Mouse (Mus musculus) heart, postnatal 14 days (tissue): ENCODE data around the gene Card10. TPM values are rescaled to one million over a fixed set of nuclear protein-coding genes. Genes with fewer than 3 reads are reported as not detected.

Source experiments
- DNase-seq, 2 experiments: peaks; one replicate each; pipeline ENCODE4 v3.0.0; 2021 to 2022
- intact Hi-C: fragments of 180-260 bp; cut with DNase I; formaldehyde crosslinking; loops from one replicate; pipeline ENCODE4 v1.15.1; 2025
- total RNA-seq, 2 experiments: library from RNA; stranded (reverse); gene quantifications; 2 replicates each; pipeline ENCODE4 v1.2.3; 2021

The Card10 gene
- total RNA-seq, 2 experiments from 2014 or later: 20.3 to 20.6 TPM

DNA sequence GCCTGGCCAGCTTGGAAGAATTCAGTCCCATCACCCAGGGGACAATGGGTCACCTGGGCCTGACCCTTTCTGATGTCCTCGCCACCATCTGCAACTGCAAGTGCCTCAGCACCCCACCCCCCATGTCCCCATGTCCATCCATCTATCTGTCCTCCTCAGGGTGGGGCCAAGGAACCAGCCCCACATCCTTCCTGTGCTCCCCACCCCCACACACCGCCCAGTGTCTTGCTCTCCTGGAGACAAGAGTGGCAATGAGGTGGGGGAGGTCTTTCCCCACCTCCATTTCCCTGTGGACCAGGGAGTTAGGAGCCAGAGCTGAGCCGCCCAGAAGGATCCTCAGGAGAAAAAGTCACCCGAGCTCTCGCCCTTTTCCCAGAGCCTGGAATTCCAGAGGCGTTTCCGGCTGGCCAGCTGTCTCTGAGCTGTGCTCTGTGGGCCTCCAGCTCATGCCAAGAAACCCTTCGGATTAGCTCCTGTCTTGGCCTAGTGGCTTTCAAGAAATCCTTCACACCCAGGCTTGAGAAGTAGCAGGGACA, 33.3 kb upstream of the Card10 start:
- peak; percentile 71 to 81 for DNase-seq

DNA sequence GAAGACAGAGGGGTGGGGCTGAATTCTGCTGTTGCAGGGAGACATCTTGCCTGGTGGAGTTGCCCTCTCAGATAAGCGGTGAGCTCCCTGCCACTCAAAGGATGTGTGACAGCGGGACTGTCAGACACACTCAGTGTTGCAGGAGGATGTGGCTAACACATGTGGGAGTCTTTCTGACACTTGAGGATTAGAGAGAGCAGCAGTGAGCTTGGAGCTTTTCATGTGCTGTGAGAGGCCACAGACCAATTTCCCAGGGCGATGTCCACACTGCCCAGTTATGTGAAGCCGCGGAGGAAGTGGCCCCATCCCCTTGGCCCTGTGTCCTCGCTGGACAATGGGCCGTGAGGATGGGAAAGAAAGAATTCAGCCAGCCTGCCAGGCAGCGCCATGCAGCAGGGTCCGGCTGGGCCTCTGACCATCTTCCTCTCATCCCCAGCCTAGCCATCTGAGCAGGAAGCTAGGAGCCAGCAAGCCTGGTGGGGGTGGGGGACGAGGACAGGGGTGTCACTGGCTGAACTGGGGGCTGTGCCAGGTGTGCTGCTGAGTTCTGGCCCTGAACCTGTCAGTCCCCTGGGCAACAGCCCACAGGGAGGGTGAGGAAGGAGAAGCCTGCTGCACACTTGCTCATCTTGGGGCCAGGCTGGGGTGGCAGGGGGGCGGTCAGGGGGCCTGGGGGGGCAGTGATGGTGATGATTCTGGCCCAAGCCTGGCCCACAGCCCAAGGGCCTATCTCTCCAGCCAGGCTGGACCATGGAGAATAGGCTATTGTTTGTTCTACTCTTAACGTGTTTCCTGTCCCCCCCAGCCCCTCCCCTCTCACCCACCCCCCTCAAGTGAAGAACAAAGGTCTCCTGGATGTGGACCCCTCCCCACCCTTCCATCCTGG, 32.6 kb upstream of the Card10 start:
- peak; percentile 64 to 66 for DNase-seq
- intact Hi-C loops: no loop called here

More for the DNA sequence above, 33.3 kb upstream of the Card10 start:
- intact Hi-C loops: no loop called here

DNA sequence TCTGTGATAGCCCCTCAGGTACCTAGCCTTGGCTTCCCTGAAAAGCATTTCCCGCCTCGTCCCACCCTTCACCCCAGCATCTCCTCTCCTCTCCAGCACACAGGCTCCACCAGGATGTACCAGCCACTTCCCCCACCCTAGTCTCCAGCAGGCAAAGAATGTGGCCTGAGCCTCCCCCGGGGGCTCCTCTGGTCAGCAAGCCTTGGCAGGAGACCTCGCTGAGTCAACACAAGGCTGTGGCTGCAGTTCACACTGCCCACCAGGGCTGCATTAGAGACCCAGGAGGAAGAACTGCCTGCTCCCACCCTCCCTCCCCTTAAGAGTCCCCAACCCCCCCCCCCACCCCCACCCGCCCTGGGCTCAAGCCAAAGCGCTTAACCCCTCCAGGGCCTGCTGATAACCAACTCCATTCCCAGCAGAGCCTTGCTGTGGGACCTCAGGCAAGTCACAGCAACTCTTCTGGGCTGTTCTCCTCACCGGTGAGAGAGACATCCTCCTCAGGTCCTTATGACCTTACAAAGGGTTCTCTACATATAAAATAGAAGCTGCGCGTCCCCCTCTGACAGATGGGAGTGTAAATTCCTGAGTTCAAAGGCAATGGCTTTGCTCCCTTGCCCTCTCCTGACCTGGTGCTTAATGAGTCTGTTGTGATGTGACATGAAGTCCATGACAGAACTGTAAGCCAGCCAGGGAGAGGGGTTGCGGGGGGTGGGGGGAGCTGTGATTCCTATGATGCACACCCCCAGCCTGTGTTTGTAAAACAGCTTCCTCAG, 31.6 kb upstream of the Card10 start:
- intact Hi-C loops: no loop called here

DNA sequence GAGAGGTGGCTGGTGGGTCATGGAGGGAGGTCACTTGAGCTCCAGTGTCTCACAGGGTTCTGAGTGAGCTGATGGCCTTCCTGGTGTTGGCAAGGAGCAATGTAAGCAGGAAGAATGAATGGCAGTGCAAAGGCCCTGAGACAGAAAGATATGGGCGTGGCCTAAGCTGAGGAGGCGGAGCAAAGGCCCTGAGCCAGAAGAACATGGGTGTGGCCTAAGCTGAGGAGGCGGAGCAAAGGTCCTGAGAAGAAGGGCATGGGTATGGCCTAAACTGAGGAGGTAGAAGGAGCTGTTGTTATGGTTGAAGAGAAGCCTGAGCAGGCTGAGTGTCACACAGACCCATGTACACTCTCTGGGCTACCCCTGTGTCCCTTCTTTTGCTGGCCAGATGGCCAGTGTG, 30.7 kb upstream of the Card10 start:
- DNase-seq: no peak
- intact Hi-C loops: no loop called here

More for the DNA sequence above, 31.6 kb upstream of the Card10 start:
- DNase-seq: no peak

DNA sequence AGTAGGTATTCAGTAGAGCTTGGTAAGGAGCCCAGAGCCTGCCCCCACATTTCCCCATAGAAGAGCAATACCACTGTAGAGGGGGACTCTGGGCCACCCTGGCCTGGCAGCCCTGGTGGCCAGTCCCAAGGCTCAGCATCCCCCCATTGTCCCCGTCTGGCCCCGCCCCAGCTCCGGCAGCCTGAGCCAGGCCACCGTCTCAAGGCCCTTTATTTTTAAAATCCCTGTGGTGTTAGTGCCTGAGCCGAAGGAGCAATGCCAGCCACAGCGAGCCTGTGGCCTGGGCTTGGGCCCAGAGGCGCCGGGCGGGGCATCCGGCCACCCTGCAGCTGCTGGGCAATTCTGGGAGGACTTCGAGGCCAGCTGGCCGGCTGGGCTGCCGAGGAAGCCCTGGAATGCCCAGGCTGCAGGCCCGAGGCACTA, 29.9 kb upstream of the Card10 start:
- DNase-seq: peak; percentile 86 to 91
- intact Hi-C loops: no loop called here

DNA sequence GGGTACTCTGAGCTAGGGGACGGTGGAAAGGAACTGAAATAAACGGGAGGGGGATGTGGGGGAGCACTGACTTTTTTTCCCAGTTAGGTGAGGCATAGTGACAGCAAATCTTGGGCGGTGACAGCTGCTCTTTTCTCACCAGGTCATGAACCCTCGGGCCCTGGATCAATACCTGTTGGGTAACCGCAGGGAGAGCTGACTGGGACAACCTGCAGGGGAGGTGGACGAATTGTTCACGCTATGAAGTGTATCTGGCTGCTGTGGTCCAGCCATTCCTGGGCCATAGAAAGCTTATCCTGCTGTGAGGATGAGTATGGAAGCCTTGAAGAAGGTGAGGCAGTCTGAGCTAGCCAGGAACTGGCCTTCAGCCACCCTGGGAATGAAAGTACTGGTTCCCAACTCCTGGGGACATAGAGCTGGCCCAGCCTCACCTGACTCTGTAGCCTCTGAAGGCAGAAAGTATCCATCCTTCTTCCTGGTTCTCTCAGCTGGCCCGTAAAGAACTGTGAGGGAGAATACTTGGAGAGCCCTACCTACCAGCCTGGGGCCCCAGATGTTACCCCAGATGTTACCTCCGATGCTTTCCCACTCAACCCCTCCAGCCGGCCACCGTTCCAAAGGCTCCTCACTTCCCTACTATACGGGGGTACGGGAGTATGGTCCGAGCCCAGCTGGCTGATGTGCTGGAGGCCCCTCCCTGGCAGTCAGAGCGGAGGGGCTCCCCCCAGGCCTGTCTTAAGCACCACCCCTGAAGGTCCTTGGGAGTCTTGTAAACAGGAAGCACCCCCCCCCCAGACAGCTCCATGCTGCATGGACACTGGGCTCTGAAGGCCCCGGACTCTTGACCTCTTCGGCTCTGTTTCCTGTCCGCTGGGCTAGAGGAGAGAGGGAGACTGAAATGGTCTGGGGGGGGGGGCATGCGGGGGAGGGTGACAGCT, 29.1 kb upstream of the Card10 start:
- intact Hi-C loops: loop anchor here (1.0 kb wide), 1 partner anchor 16 kb away; no protein-coding TSS in a partner anchor
- DNase-seq: peak; percentile 58 to 66

DNA sequence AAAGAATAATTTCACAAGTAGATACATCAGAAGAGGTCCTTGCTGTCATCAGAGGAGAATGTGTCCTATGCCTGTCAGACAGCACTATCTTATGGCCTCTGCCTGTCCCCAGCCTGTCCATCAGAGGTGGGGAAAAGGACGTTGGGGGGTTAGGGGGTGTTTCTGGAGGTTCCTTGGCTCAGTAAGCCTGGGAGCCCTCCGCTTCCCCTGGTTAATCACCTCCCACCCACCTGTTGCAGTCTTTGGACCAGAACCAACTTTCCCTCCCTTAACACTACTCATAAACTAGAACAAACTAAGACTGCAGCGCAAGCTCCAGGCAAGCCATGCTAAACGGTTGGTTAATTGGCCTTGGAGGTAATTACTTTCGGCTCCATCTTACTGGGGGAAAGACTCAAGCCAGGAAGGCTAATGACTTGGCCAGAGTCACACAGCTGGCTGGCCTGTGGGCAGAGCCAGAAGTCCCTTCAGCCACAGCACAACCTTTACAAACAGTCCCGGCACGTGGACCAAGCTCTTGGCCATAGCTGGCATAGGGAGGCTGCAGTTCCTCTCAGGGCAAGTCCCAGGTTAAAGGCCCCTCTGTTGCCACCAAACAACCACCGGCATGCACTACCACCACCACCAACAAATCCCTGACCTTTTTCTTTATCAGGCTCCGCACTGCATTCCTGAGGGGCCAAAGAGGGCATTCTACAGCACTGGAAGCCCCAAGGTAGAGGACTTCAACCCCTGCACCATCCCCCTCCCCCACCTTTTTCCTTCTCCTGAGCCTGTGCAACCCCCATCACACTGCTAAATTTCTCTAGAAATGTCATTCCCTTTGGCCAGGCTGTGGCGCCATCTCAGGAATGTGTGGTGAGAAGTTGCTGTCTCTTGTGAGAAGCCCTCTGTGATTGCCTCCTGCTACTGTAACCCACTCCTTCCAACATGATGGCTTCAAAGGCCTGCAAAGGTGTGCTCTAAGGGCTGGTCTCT, 28.2 kb upstream of the Card10 start:
- DNase-seq: no peak
- intact Hi-C loops: loop anchor here (1.0 kb wide), 1 partner anchor 17 kb away; no protein-coding TSS in a partner anchor

DNA sequence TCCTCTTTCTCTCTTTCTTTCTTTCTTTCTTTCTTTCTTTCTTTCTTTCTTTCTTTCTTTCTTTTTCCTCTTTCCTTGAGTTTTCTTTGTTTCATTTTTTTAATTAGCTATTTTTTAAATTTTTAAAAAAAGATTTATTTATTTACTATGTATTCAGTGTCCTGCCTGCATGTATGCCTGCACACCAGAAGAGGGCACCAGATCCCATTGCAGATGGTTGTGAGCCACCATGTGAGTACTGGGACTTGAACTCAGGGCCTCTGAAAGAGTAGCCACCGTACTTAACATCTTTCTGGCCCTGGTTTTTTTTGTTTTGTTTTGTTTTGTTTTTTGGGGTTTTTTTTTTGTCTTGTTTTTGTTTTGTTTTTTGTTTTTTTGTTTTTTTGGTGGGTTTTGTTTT, 26.8 kb upstream of the Card10 start:
- DNase-seq: no peak
- intact Hi-C loops: no loop called here

DNA sequence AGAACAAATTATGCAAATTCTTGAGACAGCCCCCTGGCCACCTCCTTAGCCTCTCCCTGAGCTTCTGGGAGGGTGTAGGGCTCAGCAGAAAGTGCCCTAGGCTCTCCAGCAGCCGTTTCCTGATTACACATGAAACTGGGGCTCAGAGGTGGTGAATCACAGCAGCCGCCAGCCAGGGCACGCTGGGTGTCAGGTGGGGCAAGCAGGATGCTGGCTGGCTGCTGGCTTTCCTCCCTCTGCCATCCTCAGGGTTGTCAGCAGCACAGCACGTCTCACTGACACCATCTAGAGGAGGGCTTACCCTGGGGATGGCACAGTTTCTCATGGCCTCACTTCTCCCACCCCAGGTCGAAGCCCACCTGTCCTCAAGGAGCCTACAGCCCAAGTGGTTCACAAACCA, 25.5 kb upstream of the Card10 start:
- intact Hi-C loops: no loop called here
- DNase-seq: no peak

DNA sequence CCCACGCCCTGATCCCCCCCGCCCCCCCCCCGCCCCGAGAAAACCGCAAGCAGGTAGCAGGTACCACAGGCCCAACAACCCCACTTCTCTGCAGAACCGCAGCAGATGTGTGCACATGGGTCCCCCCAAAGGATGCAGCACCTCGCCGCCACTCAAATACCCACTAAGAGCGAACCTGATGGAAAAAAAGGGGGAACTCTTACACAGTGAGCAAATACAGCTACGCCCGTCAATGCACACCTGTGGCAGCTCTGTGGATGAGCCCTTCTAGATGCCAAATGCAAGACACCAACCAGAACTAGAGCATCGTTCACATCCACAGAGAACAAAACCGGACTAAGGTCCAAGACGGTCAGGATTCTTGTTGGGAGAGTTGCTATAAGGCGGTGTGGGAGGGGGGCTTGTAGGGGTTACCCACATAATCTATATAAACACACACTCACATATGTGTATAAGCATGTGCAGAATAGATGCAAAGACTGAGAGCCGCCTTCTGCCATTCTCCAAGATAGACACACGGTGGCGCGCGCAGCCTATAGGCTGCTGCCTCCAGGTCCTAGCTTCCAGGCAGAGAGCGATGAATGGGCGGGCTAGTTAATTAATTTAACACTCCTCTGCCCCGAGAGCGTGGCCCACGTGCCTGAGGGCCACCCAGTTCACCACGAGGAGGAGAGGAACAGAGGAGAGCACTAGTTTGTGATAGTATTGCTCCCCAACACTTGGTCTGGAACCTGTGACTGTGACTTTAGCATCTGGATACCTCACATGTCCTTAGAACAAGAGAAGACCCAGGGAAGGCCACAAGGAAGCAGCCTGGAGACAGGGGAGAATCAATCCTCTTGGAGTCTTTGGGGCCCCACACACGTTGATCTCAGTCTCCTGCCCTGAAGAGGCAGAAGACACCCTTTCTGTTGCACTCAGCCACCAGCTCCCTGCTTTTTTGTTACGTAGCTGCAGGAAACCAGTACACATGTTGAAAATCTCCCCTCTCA, 23.7 kb upstream of the Card10 start:
- peak; percentile 83 for DNase-seq

DNA sequence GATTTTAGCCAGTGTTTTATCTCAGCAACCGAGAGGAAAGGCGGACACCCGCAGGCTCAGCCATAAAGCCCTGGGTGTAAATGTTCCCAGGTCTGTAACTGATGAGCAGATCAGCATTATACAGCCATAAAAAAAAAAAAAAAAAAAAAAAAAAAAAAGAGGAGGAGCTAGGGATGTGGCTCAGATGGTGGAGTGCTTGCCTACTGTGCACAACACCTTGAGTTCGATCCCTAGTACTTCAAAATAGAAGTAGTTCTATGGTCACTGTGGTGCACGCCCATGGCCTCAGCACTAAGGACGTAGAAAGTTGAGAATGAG, 13.2 kb upstream of the Card10 start:
- DNase-seq: no peak
- intact Hi-C loops: loop anchor here (5.0 kb wide), 1 partner anchor 36 kb away; no protein-coding TSS in a partner anchor

More for the DNA sequence above, 23.7 kb upstream of the Card10 start:
- intact Hi-C loops: loop anchor here (1.0 kb wide), 3 partner anchors 20 to 44 kb away; no protein-coding TSS in a partner anchor

DNA sequence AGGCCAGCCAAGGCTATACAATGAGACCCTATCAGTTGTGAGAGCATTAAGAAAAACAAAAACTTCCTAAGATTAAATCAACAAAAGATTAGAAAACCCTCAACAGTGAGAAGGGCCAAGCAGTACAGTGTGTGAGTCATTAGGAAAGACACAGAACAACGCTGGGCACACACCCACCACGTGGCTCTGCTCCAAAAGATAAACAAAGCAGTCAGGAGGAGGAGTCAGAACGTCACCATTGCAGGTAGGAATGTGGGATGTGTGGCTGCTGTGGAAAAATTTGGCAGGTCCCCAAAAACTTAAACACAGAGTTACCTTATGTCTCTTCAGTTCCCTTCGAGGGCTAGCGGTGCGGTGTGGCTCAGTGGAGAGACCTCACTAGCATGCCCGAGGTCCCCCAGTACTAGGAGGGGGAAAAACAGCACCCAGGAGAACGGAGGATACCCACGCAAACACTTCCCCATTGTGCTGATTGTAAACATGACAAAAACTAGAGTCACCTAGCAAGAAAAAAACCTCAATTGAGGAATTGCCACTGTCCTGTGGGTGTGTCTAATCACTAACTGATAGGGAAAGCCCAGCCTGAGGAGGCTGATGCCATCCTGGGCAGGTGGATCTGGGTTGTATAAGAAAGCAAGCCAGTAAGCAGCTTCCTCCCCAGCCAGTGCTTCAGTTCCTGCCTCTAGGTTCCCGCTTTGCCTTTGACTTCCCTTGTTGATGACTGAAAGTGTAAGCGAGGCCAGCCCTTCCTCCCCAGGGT, 12.7 kb upstream of the Card10 start:
- DNase-seq: no peak
- intact Hi-C loops: loop anchor here (5.0 kb wide), 1 partner anchor 37 kb away; no protein-coding TSS in a partner anchor

DNA sequence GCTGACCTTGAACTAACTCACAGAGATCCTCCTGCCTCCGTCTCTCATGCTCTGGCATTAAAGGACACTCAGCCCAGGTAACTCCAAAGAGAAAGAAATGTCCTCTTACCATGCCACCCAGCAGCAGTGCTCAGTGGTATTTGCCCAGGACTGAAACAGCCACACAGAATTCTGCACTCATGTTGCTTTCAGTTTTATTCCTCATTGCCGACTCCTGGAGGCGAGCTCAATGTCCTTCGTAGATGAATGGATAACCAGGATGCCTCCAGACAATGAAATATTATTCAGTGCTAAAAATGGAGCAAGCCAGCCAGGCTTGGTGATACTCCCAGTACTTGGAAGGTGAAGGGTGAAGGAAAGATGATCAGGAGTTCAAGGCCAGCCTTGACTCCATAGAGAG, 10.8 kb upstream of the Card10 start:
- no peak for DNase-seq
- intact Hi-C loops: no loop called here

DNA sequence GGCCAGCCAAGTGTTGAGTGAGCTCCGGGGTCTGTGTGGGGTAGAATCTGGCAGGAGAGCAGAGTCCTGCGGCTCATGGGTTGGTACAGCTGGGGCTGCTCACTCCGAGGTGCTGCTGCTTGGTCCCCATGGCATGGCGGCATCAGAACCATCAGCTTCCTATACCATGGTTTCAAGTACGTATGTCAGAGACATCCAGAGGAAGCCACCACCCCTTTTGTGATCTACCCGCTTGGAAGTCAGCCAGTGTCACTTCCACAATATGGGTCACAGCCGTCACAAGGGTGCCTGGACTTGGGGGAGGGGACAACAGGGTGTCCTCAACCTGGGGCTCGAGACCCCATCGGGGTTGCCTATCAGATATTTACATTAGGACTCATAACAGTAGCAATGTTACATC, 7.3 kb upstream of the Card10 start:
- DNase-seq: no peak
- intact Hi-C loops: no loop called here

DNA sequence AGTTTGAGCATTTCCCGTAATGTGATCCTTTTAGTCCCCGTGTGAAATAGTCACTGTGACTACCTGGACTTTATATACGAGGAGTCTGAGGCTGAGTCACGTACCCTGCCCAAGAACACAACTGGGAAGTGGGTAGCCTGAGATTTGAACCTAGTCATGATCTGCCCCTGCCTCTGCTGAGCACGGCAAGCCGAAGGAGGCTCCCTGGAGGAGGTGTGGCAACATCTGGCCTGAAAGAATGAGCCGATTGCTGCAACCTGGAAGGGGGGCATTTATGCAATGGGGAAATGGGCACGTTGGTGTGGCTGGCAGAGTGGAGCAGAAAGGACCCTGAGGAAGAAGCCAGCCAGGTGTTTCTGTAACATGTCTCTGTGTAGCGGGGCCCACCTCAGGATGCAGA, 6.9 kb upstream of the Card10 start:
- intact Hi-C loops: no loop called here
- no peak for DNase-seq

DNA sequence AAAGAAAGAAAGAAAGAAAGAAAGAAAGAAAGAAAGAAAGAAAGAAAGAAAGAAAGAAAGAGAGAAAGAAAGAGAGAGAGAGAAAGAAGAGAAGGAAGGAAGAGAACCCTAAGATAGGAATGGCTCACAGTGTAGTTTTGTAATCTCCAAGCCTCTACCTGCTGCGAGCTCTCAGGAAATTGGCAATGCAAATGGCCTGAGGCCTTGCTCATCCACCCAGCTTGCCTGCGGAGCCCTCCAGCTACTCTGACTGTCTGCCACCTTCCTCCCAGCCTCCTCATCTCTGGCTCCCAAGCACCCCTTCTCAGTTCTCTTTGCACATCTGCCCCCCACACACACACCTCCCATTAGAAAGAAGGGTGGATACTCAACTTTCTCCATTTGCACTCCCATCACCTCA, 6.1 kb upstream of the Card10 start:
- intact Hi-C loops: no loop called here
- DNase-seq: no peak

DNA sequence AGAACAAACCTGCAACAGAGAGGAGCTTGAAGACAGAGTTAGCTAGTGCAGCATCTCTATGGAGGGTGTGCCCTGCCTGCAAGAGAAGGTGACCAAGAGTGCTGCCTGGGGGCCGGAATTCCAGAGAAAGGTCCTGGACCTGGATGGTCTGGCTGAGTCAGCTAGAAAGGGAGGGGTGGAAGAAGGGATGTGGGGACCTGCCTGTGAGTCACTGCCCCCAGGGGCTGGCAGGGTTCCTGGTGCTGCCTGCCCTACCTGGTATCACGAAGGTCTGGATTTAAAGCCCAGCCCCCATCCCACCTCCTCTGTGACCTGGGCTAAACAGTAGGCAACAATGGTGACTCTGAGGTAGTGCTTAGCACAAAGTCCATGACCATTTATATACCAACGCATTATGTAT, 4.3 kb upstream of the Card10 start:
- DNase-seq: no peak
- intact Hi-C loops: no loop called here
